Mouse (Mus musculus) embryonic facial prominence, embryonic 10.5 days (tissue): ENCODE results near the gene G6pc3. TPM values are rescaled to one million over a fixed set of nuclear protein-coding genes. Genes with fewer than 3 reads are reported as not detected.

Source experiments
- DNase-seq: peaks from one replicate; pipeline ENCODE4 v3.0.0-alpha.2; 2017; ENCODE audit warnings: low spot score
- H3K27ac ChIP-seq: fragments of 300-500 bp; sonication (generic); replicated peaks from 2 replicates; pipeline ENCODE4 v1.5.1; 2016; ENCODE audit warnings: mild to moderate bottlenecking
- H3K27me3 ChIP-seq: fragments of 300-500 bp; sonication (generic); replicated peaks from 2 replicates; pipeline ENCODE4 v1.6.1; 2016; ENCODE audit warnings: low read depth, mild to moderate bottlenecking; ENCODE audit not compliant: poor library complexity, severe bottlenecking
- H3K36me3 ChIP-seq: fragments of 300-500 bp; sonication (generic); replicated peaks from 2 replicates; pipeline ENCODE4 v1.6.1; 2016; ENCODE audit warnings: mild to moderate bottlenecking, moderate library complexity
- H3K4me1 ChIP-seq: fragments of 300-500 bp; sonication (generic); 2 replicates; pipeline ENCODE4 v1.6.1; 2016
- H3K4me3 ChIP-seq: fragments of 300-500 bp; sonication (generic); 2 replicates; pipeline ENCODE4 v1.5.1; 2016; ENCODE audit warnings: mild to moderate bottlenecking, moderate library complexity
- H3K9me3 ChIP-seq: fragments of 300-500 bp; sonication (generic); 2 replicates; pipeline ENCODE4 v1.6.1; 2016; ENCODE audit warnings: mild to moderate bottlenecking
- WGBS: fragments of 180-500 bp; shearing (Covaris S2); methylation state at CpG from one replicate; pipeline ENCODE4 v1.1.7; 2016; 5-methylcytosine and 5-hydroxymethylcytosine counted together
- polyA plus RNA-seq: library from polyadenylated mRNA; unstranded; fragments of >200 nt; fragmentation: Nextera tagmentation; extraction: Ambion mirVana; gene quantifications from 2 replicates; pipeline ENCODE4 v1.2.1, GENCODE M21; 2016

G6pc3 gene
- polyA plus RNA-seq, 1 experiment from 2014 or later, result 39.6 TPM

DNA sequence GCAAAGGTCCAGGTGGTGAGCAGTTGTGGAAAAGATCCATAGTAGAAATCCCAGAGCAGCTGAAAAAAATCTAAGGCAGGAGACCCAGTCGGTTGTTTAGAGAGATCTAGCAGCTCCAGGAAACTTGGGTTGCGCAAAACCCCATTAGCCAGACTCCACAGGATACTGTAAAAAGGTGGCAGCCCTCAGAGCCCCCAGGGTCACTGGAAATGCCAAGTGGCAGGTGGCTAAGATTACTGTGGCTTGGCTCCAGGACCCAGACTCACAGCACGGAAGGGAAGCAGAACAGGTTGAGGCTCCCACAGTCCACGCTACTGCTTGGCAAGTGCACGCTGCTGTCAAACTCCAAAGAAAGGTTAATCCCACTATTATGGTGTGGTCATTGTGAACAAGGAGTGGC is 29.6 kb upstream of the G6pc3 start:
- WGBS, result 76% methylated on average over 5 of the region's 5 CpGs
- DNase-seq, result no peak
- Histone ChIP-seq H3K27me3 (no peaks in the 10 kb centered on the region), H3K36me3 (peaks cover 44% of the 10 kb centered on the region), H3K27ac (no peak overlapping the region), H3K9me3 (no peaks in the 10 kb centered on the region), H3K4me1 (peaks cover 9% of the 10 kb centered on the region), H3K4me3 (no peak overlapping the region)

- H3K27ac ChIP-seq, result no peak overlapping the region
- no peaks in the 10 kb centered on the region for H3K4me1 ChIP-seq
- no peaks in the 10 kb centered on the region for H3K9me3 ChIP-seq
- DNase-seq, result no peak
- peaks cover 98% of the 10 kb centered on the region for H3K36me3 ChIP-seq
- H3K4me3 ChIP-seq, result no peak overlapping the region
- WGBS, result 82% methylated on average over 6 of the region's 6 CpGs
- no peaks in the 10 kb centered on the region for H3K27me3 ChIP-seq
Measured at GRCm38 (mm10) chr11:102165971-102166722, 23.3 kb upstream of the G6pc3 start.

- Histone ChIP-seq H3K27me3 (no peaks in the 10 kb centered on the region), H3K9me3 (no peaks in the 10 kb centered on the region), H3K4me1 (no peaks in the 10 kb centered on the region), H3K4me3 (no peak overlapping the region), H3K27ac (no peak overlapping the region), H3K36me3 (peaks cover 97% of the 10 kb centered on the region)
- WGBS, result 92% methylated on average over 5 of the region's 5 CpGs
- DNase-seq, result no peak
Measured at GRCm38 (mm10) chr11:102167539-102167938, 21.9 kb upstream of the G6pc3 start.

DNA sequence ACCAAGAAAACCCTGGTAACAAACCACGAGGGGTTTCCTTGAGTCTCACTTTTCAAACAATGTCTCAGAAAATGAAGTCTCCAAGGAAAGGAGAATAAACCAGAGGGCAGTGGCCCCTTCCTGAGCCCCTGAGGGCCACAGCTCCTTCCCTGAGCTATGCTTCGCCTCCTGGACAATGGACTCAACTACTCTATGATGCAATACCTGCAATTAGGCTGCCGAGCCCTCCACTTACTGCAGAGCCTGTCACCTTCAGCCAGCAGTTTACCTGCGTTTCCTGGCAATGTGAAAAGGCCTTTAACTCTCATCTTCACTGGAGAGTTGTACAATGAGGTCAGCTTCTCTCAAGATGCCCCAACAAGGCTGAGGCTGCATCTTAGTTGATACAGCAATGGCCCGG is 20.7 kb upstream of the G6pc3 start:
- H3K27me3 ChIP-seq, result no peaks in the 10 kb centered on the region
- WGBS, result 90% methylated on average over 5 of the region's 5 CpGs
- H3K4me3 ChIP-seq, result no peak overlapping the region
- H3K27ac ChIP-seq, result no peak overlapping the region
- no peaks in the 10 kb centered on the region for H3K4me1 ChIP-seq
- H3K9me3 ChIP-seq, result no peaks in the 10 kb centered on the region
- no peak for DNase-seq
- H3K36me3 ChIP-seq, result peaks cover 95% of the 10 kb centered on the region

- peaks cover 83% of the 10 kb centered on the region for H3K36me3 ChIP-seq
- H3K4me1 ChIP-seq, result peaks cover 13% of the 10 kb centered on the region
- no peak for DNase-seq
- no peaks in the 10 kb centered on the region for H3K9me3 ChIP-seq
- H3K27ac ChIP-seq, result no peak overlapping the region
- no peaks in the 10 kb centered on the region for H3K27me3 ChIP-seq
- H3K4me3 ChIP-seq, result no peak overlapping the region
Measured at GRCm38 (mm10) chr11:102179836-102180235, 9.6 kb upstream of the G6pc3 start.

DNA sequence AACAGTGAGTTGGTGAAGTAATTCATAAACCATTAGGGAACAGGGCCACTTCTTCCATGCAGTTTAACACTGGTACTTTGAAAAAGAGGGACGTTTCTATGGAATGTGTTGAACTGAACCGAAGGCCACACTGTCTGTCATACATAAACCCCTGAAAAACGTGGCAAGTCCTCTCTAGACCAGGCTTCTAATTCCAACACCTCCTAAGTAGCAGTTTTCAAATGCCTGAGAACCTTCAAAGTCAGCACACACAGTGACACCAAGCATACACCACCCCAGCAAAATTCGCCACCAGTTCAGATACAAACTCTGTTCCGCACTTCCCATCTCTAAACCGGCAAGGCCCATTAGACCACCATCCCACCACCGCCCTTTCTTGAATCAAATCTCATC is 5.2 kb upstream of the G6pc3 start:
- H3K4me3 ChIP-seq, result peak overlapping the region; percentile 72
- WGBS, result 7% methylated on average over 7 of the region's 7 CpGs

DNA sequence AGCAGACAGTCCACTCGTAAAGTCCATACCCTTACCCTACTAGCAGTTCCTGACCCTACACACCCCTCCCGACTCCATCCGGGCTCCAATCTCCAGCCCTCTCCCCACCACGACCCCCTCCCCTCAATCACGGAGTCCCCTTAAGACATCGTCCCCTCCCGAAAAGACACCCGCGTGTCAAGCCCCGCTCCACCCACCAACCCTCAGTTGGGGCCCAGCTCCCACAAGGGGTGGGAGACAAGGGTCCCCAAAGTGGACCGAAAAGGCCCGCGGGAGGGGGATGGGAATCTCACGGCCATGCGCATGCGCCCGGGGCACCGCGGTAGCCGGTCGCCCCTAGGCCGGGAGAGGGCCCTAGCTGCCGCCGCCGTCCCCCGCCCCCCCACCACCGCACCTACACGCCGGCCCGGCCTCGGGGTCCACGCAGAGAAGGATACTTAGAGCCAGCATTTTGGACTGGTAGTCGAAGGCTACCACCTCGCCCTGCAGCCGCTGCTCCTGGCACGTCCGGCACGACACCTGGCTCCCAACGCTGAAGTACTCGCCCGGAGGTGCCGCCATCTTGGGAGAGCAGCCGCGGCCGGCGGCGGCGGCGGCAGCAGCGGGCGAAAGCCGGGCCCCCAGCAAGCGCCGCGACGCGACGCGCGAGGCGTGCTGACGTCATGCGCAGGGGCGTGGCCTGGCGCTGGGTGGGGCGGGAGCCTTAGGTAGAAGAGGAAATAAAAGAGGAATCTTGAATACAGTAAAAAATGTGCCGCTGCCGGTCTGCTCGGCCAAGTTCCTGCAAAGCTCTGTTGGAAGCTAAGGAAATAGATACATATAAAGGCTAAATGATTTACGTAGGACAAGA is 4.5 kb upstream of the G6pc3 start, which contains the start of gene Lsm12:
Gene Lsm12 (minus strand): TSS at position 651 of the 850 bp plus-strand sequence.
- Histone ChIP-seq H3K27ac (peak within 1 kb of the TSS; percentile 94), H3K9me3 (no peaks in the 10 kb centered on the region), H3K27me3 (no peaks in the 10 kb centered on the region), H3K4me3 (peak within 1 kb of the TSS; percentile 72), H3K36me3 (peaks cover 33% of the 10 kb centered on the region), H3K4me1 (peaks cover 30% of the 10 kb centered on the region)
- WGBS, result under 1% methylated on average over 70 of the region's 70 CpGs
- peak; percentile 96 for DNase-seq

More for the DNA sequence above, 5.2 kb upstream of the G6pc3 start:
- H3K4me1 ChIP-seq, result peaks cover 24% of the 10 kb centered on the region
- H3K36me3 ChIP-seq, result peaks cover 39% of the 10 kb centered on the region
- peak overlapping the region; percentile 94 for H3K27ac ChIP-seq
- no peak for DNase-seq
- no peaks in the 10 kb centered on the region for H3K27me3 ChIP-seq
- H3K9me3 ChIP-seq, result no peaks in the 10 kb centered on the region

DNA sequence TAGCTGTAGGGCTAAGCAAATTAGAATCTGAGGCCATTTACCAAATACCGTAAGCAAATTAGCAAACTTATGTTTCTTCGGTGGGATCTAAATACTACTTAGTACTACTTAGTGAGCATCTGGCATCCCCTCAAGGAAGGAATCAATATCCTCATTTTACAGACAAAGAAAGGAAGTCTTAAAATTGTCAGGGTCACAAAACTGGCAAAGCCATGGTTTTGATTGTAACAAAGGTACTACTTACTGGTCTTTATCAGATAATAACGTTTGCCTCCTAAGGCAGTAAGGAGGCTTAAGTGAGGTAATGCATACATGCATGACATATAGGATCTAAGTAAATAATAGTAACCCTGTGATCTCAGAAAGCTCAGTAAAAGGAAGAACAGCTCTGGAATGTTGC is 3.7 kb upstream of the G6pc3 start:
- no peaks in the 10 kb centered on the region for H3K9me3 ChIP-seq
- peak overlapping the region; percentile 94 for H3K27ac ChIP-seq
- peaks cover 38% of the 10 kb centered on the region for H3K4me1 ChIP-seq
- H3K27me3 ChIP-seq, result no peaks in the 10 kb centered on the region
- peak overlapping the region; percentile 72 for H3K4me3 ChIP-seq
- no peak for DNase-seq
- 65% methylated on average over 3 of the region's 3 CpGs for WGBS
- peaks cover 25% of the 10 kb centered on the region for H3K36me3 ChIP-seq

GRCm38 (mm10) chr11:102186235-102186634 is 3.2 kb upstream of the G6pc3 start:
- peaks cover 44% of the 10 kb centered on the region for H3K4me1 ChIP-seq
- H3K27ac ChIP-seq, result no peak overlapping the region
- H3K36me3 ChIP-seq, result peaks cover 19% of the 10 kb centered on the region
- 83% methylated on average over 1 of the region's 1 CpGs for WGBS
- DNase-seq, result no peak
- no peaks in the 10 kb centered on the region for H3K27me3 ChIP-seq
- no peaks in the 10 kb centered on the region for H3K9me3 ChIP-seq
- no peak overlapping the region for H3K4me3 ChIP-seq

- DNase-seq, result no peak
- Histone ChIP-seq H3K27ac (peak overlapping the region; percentile 85), H3K4me3 (peak overlapping the region; percentile 76), H3K9me3 (no peaks in the 10 kb centered on the region), H3K36me3 (peaks cover 24% of the 10 kb centered on the region), H3K27me3 (no peaks in the 10 kb centered on the region), H3K4me1 (peaks cover 36% of the 10 kb centered on the region)
- 70% methylated on average over 6 of the region's 6 CpGs for WGBS
Measured at GRCm38 (mm10) chr11:102188980-102189379, 440 bp upstream of the G6pc3 start.

DNA sequence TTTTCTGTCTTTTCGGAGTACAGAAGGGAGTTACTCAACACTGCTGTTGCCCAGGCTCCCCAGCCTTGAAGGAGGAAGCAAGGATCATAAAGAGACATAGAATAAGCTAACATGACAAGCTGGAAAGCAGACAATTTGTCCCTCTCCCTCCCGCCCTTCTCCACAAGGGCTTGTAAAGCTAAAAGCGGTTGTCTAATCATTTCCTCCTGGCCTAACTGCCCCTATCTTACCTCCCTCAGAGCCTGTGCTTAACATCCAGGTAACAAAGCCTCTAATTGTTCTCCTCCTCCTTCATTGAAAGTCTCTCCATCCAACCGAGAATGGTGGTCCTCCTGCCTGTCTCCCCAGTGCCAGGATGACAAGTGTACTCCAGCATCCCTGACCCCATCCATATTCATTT is 1.4 kb downstream of the G6pc3 start:
- Histone ChIP-seq H3K4me1 (peaks cover 27% of the 10 kb centered on the region), H3K27me3 (no peaks in the 10 kb centered on the region), H3K4me3 (peak overlapping the region; percentile 76), H3K9me3 (no peaks in the 10 kb centered on the region), H3K36me3 (peaks cover 42% of the 10 kb centered on the region), H3K27ac (peak overlapping the region; percentile 19)
- 35% methylated on average over 4 of the region's 4 CpGs for WGBS
- DNase-seq, result no peak

DNA sequence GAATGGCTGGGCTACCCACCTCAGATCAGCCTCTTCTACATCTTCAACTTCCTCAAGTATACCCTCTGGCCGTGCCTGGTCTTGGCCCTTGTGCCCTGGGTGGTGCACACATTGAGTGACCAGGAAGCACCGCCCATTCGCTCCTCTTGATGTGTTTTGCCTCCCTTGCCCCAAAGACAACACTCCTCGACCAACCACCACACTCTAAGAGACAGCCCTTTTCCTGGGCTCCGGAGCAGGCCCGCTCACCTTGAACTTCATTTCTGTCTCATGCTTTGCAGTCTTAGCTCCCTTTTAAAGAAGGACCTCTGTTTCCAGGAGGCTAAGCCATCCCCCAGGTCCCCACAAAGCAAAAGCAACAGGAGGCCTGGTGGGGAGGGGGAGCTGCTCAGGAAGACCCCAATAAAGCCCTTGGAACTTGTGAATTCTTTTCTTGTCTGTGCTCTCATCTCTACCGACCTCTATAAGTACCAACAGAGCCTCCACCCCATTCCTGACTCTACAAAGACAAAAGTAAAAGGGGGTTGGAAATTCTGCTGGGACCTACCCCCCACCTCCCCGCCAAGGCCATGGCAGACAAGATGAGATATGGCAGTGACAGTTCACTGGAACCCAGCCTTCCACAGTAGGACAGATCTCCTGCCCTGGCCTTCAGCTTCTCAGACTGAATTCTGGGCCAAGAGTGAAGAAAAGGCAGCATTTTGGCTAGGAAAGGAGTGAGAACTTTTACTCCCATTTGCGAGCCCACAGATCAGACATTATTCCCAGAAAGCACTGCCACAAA is 4.4 kb downstream of the G6pc3 start:
- WGBS, result 87% methylated on average over 9 of the region's 9 CpGs
- H3K4me1 ChIP-seq, result peaks cover 26% of the 10 kb centered on the region
- no peaks in the 10 kb centered on the region for H3K27me3 ChIP-seq
- H3K36me3 ChIP-seq, result peaks cover 72% of the 10 kb centered on the region
- H3K4me3 ChIP-seq, result no peak overlapping the region
- H3K27ac ChIP-seq, result no peak overlapping the region
- no peaks in the 10 kb centered on the region for H3K9me3 ChIP-seq
- no peak for DNase-seq
